Mouse (Mus musculus): ENCODE measurements around the gene Kmt2c.

DNA sequence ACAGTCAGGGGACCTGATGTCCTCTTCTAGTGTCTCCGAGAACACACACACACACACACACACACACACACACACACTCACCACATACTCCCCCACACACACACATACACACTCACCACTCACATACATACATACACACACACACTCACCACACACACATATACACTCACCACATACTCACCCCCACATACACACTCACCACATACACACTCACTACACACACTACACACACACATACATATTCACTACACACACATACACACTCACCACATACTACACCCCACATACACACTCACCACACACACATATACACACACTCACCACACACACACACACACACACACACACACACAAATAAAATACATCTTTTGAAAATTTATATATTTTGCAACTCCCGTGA is 48.3 kb upstream of the Kmt2c start:
- TF ChIP-seq FOSL1 (IDR thresholded peaks at IDR 0.05; ENCODE audit: insufficient read depth, low read length, poor library complexity, severe bottlenecking) (no peak), USF1 (IDR thresholded peaks at IDR 0.05; ENCODE audit: low read depth) (no peak), MYOG (IDR thresholded peaks at IDR 0.05; ENCODE audit: control insufficient read depth, extremely low read depth, insufficient read length) (no peak), CTCF (IDR thresholded peaks at IDR 0.05; ENCODE audit: control insufficient read depth, insufficient read depth, insufficient read length) (no peak), CEBPB (IDR thresholded peaks at IDR 0.05; ENCODE audit: low read depth) (no peak), MYOD1 (IDR thresholded peaks at IDR 0.05; ENCODE audit: control insufficient read depth, insufficient read length, low read depth) (no peak), MAX (IDR thresholded peaks at IDR 0.05) (no peak)

All from C2C12 (cell line).